Mouse (Mus musculus): ENCODE results near the gene Trim62.
"Not testable (repeated sequence)": the region's sequence is repeated elsewhere in the genome, so short reads cannot be mapped to it uniquely, and the experiment has no call there.

Trim62 gene

GRCm38 (mm10) chr4:128883379-128883781 is at the start of gene Trim62:
Trim62 (plus strand) TSS chr4:128883580.
- DNase-seq (ENCODE audit: low spot score), result peak; percentile 29

- DNase-seq (ENCODE audit: low spot score), result no peak
These were observed 45.2 kb upstream of the Trim62 start for GRCm38 (mm10) chr4:128838202-128838601.

GRCm38 (mm10) chr4:128839811-128840738 is 43.3 kb upstream of the Trim62 start:
- DNase-seq (ENCODE audit: low spot score), result no peak

GRCm38 (mm10) chr4:128841259-128841658 is 42.1 kb upstream of the Trim62 start:
- DNase-seq (ENCODE audit: low spot score), result no peak

- DNase-seq (ENCODE audit: low spot score), result no peak
These were observed 38.8 kb upstream of the Trim62 start for GRCm38 (mm10) chr4:128844566-128844965.

- DNase-seq (ENCODE audit: low spot score), result no peak
These were observed 37.9 kb upstream of the Trim62 start for GRCm38 (mm10) chr4:128845367-128845973.

GRCm38 (mm10) chr4:128848961-128849360 is 34.4 kb upstream of the Trim62 start:
- DNase-seq (ENCODE audit: low spot score), result no peak

GRCm38 (mm10) chr4:128849686-128850085 is 33.7 kb upstream of the Trim62 start:
- no peak for DNase-seq (ENCODE audit: low spot score)

GRCm38 (mm10) chr4:128852266-128852887 is 31.0 kb upstream of the Trim62 start:
- no peak for DNase-seq (ENCODE audit: low spot score)

GRCm38 (mm10) chr4:128853117-128853516 is 30.3 kb upstream of the Trim62 start:
- DNase-seq (ENCODE audit: low spot score), result no peak

GRCm38 (mm10) chr4:128855613-128856040 is 27.8 kb upstream of the Trim62 start:
- DNase-seq (ENCODE audit: low spot score), result peak; percentile 54

GRCm38 (mm10) chr4:128857212-128857611 is 26.2 kb upstream of the Trim62 start:
- no peak for DNase-seq (ENCODE audit: low spot score)

- DNase-seq (ENCODE audit: low spot score), result not testable (repeated sequence)
These were observed 25.2 kb upstream of the Trim62 start for GRCm38 (mm10) chr4:128858226-128858625.

GRCm38 (mm10) chr4:128858878-128859277 is 24.5 kb upstream of the Trim62 start:
- DNase-seq (ENCODE audit: low spot score), result no peak

GRCm38 (mm10) chr4:128872992-128873391 is 10.4 kb upstream of the Trim62 start:
- no peak for DNase-seq (ENCODE audit: low spot score)

- no peak for DNase-seq (ENCODE audit: low spot score)
These were observed 9.3 kb upstream of the Trim62 start for GRCm38 (mm10) chr4:128874062-128874461.

- no peak for DNase-seq (ENCODE audit: low spot score)
These were observed 7.9 kb upstream of the Trim62 start for GRCm38 (mm10) chr4:128875439-128875838.

- no peak for DNase-seq (ENCODE audit: low spot score)
These were observed 5.9 kb upstream of the Trim62 start for GRCm38 (mm10) chr4:128877520-128877919.

GRCm38 (mm10) chr4:128878901-128879491 is 4.4 kb upstream of the Trim62 start:
- no peak for DNase-seq (ENCODE audit: low spot score)

- DNase-seq (ENCODE audit: low spot score), result no peak
These were observed 676 bp downstream of the Trim62 start for GRCm38 (mm10) chr4:128883801-128884710.

- no peak for DNase-seq (ENCODE audit: low spot score)
These were observed 1.3 kb downstream of the Trim62 start for GRCm38 (mm10) chr4:128884711-128885095.

Data from urinary bladder, postnatal 10 days (tissue).